Mouse (Mus musculus) mature B cell (primary cell): ENCODE data around the gene Trp53.
"Not testable (repeated sequence)": the region's sequence is repeated elsewhere in the genome, so short reads cannot be mapped to it uniquely, and the experiment has no call there.

Experiments used
- in situ Hi-C: fragments of 300-500 bp; cut with MboI; formaldehyde crosslinking; loops from 2 replicates; pipeline ENCODE4 v1.14.3; 2019

Gene Trp53

DNA sequence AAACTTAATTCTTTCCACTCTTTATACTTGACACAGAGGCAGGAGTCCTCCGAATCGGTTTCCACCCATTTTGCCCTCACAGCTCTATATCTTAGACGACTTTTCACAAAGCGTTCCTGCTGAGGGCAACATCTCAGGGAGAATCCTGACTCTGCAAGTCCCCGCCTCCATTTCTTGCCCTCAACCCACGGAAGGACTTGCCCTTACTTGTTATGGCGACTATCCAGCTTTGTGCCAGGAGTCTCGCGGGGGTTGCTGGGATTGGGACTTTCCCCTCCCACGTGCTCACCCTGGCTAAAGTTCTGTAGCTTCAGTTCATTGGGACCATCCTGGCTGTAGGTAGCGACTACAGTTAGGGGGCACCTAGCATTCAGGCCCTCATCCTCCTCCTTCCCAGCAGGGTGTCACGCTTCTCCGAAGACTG lies at the start of gene Trp53, which contains the start of gene Wrap53:
TSS of gene Trp53 (plus strand) at position 269 of the 424 bp plus-strand sequence.
TSS of gene Wrap53 (minus strand) at position 165 of the 424 bp plus-strand sequence.
- in situ Hi-C loops, result no loop called here

DNA sequence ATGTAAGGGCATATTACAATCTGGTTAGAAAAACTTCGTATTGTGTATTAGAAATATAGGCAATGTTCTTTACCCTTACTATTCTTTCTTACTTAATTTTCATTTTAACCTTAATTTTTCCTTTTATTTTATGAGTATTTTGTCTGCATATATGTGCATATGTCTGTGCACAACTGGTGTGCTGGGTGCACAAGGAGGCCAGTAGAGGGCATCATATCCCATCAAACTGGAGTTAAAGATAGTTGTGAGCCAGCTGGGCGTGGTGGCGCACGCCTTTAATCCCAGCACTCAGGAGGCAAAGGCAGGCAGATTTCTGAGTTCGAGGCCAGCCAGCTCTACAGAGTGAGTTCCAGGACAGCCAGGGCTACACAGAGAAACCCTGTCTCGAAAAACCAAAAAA lies 49.4 kb upstream of the Trp53 start:
- in situ Hi-C loops, result not testable (repeated sequence)

- in situ Hi-C loops, result no loop called here
These were observed 47.5 kb upstream of the Trp53 start for GRCm38 (mm10) chr11:69532480-69533150.

DNA sequence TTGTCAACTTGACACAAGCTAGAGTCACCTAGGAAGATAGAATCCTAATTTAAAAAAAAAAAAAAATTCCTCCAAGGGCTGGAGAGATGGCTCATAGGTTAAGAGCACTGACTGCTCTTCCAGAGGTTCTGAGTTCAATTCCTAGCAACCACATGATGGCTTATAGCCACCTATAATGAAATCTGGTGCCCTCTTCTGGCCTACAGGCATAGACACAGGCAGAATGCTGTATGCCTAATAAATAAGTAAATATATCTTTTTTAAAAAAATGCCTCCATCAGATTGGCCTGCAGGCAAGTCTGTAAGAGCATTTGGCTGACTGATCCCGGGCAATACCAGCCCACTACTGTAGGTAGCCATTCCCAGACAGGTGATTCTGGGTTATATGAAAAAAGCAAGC lies 45.2 kb upstream of the Trp53 start:
- in situ Hi-C loops, result no loop called here

GRCm38 (mm10) chr11:69540700-69541099 lies 39.5 kb upstream of the Trp53 start:
- in situ Hi-C loops, result no loop called here

DNA sequence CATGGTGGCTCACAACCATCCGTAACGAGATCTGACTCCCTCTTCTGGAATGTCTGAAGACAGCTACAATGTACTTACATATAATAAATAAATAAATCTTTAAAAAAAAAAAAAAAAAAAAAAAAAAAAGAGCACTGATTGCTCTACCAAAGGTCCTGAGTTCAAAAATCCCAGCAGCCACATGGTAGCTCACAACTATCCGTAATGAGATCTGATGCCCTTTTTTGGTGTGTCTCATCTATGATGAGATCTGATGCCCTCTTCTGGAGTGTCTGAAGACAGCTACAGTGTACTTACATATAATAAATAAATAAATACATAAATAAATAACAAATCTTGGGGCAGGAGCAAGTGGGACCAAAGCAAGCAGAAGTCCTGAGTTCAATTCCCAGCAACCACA lies 38.4 kb upstream of the Trp53 start:
- in situ Hi-C loops, result not testable (repeated sequence)

DNA sequence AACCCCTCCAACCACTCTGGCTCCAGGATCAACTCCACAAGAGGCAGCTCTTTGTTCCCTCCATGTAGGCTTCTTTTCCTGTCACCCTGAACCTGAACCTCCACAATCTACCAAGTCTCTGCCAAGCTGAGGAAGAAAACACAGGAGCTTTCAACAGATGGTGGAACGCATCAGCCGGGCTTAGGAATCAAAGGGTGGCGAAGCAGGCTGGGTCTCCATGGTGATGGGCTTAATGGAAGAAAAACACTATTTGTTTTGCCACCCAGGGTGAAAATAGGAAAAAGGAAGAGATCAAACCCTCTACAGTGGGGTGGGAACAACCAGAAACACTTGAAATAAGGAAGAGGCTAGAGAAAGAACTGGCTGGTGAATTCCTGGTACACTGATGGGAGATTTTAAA lies 36.6 kb upstream of the Trp53 start:
- in situ Hi-C loops, result no loop called here

- in situ Hi-C loops, result no loop called here
These were observed 34.2 kb upstream of the Trp53 start for GRCm38 (mm10) chr11:69545957-69546356.

- in situ Hi-C loops, result no loop called here
These were observed 33.6 kb upstream of the Trp53 start for GRCm38 (mm10) chr11:69546423-69547053.

GRCm38 (mm10) chr11:69547071-69547470 lies 33.1 kb upstream of the Trp53 start:
- in situ Hi-C loops, result no loop called here

DNA sequence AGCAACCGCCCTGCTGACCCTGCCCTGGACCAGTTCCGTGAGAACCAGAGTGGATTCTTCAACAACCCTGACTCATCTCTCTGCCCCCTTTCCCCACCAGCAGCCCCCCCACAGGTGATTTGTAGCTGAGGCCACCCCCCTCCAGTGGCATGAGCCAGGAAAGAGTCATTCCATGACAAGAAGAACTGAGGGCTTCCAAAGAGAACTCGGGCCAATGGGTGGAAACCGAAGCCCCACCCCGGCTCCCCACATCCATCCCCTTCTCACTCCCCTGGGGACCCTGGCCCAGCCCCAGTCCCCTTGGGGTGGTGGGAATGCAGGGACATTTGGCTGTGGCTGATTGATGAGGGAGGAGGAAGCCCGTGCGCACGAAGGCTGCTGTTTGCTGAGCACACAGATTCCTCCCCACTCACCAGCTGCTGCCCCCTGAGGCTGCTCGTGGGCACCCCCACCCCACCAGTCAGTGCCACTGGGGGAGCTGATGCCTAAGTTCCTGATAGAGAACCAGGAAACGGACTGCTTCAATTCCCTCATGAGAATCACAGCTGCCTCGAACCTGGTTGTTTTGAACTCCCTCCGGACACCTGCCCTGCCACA lies 31.0 kb upstream of the Trp53 start, which contains the start of gene Dnah2:
TSS of gene Dnah2 (minus strand) at position 51 of the 597 bp plus-strand sequence.
- in situ Hi-C loops, result no loop called here

DNA sequence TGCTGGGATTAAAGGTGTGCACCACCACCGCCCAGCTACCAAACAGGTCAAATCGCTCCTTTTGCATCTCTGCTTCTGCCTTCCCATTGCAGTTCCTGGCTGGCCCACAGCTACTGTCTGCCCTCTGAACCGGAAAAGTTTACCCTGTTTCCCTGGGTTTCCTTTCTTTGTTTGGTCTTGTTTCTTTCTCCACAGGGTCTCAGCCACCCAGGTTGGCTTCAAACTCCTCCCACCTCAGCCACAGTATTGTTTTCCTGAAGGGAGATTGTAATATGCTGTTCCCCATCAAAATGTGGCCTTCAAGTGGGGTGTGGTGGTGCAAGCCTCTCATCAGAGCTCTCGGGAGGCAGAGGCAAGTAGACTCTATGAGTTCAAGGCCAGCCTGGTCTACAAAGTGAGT lies 28.8 kb upstream of the Trp53 start:
- in situ Hi-C loops, result no loop called here

GRCm38 (mm10) chr11:69552622-69553340 lies 27.4 kb upstream of the Trp53 start:
- in situ Hi-C loops, result no loop called here

- in situ Hi-C loops, result no loop called here
These were observed 26.8 kb upstream of the Trp53 start for GRCm38 (mm10) chr11:69553341-69553721.

DNA sequence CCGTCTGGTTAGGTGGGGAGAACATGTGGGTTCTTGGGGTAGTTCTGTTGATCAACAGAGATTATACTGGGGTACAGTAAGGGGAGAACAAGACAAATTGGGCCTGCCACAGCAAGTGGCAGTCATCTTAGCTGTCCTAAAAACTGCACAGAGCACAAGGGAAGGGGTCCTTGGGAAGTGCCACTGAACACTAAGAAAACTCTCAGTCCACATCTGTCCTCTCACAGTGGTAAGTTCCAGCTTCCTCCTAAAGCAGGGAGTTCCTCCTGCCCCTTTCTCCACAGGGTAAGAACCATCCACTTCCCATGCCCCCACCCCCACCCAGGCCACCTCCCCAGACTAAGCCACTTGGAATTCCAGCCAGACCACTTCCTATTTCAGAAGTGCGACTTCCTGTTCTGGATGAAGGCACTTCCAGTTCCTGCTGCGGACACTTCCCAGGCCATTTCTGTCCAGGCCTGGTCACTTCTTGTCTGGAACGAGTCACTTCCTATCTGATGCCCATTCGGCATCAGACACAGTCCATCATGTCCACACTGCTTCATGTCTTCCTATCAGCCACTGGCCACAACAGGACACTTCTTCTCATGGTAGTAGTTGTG lies 25.5 kb upstream of the Trp53 start:
- in situ Hi-C loops, result no loop called here

- in situ Hi-C loops, result no loop called here
These were observed 22.7 kb upstream of the Trp53 start for GRCm38 (mm10) chr11:69557381-69557958.

GRCm38 (mm10) chr11:69558756-69559155 lies 21.4 kb upstream of the Trp53 start:
- in situ Hi-C loops, result no loop called here

- in situ Hi-C loops, result no loop called here
These were observed 21.0 kb upstream of the Trp53 start for GRCm38 (mm10) chr11:69559183-69559582.

DNA sequence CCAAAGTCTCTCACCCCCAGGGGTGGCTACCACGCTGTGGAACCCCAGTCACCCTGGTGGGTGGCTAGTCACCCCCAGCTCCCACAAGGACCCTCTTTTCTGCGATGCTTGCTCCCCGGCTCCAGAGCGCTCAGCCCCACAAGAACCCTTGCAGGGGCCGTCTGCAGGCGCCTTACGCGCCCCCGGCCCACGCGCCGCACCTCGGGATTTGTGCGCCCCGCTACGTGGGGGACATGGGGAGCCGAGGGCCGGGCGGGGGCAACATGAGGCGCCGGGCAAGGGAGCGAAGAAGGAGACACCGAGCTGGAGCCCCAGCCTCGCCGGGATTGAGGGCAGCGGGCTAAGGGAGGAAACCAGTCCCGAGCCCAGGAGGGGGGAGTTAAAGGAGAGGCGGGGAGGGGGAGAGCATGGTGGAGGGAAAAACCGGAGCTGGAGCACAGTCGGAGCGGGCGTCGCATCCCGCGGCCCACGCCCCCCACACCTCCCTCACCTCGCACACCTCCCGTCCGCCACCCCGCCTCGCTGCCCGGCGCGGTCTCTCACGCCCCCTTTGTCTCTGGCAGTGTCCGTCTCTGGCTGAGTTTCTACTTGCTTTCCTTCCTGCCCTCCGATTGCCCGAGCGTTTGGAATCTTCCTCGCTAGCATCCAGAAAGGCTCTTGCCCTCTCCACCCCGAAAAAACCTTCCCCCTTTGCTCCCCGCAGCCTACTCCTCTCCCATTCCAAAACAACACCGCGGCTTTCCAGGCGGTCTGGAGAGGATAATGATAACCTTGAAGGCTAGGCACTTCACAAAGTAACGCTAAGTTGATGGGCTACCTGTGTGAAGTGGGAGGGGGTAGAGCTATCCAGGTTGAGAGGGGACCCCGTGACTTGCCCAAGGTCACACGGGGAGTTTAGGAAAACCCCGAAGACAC lies 20.1 kb upstream of the Trp53 start, which contains the start of gene Efnb3:
TSS of gene Efnb3 (minus strand) at position 355 of the 915 bp plus-strand sequence.
- in situ Hi-C loops, result no loop called here
